Mouse (Mus musculus) embryonic stem cell, embryonic (primary cell): ENCODE data around the gene Smurf1.

Source experiments
- CTCF ChIA-PET, 4 experiments: fragments of 300-600 bp in 2 of 4; fragments of 350-600 bp in 2 of 4; sonication (Branson Sonifier 250); formaldehyde crosslinking; loops; one replicate each; lab custom pipeline; 2022; ENCODE audit warnings: inconsistent platforms in 2 of 4; lab: Charles Lee
- POLR2A ChIA-PET, 4 experiments: fragments of 300-600 bp in 2 of 4; fragments of 350-600 bp in 2 of 4; sonication (Branson Sonifier 250); formaldehyde crosslinking; loops; one replicate each; lab custom pipeline; 2022; ENCODE audit warnings: antibody characterized with exemption in 4 of 4, inconsistent platforms in 1 of 4; lab: Charles Lee

Smurf1 gene

DNA sequence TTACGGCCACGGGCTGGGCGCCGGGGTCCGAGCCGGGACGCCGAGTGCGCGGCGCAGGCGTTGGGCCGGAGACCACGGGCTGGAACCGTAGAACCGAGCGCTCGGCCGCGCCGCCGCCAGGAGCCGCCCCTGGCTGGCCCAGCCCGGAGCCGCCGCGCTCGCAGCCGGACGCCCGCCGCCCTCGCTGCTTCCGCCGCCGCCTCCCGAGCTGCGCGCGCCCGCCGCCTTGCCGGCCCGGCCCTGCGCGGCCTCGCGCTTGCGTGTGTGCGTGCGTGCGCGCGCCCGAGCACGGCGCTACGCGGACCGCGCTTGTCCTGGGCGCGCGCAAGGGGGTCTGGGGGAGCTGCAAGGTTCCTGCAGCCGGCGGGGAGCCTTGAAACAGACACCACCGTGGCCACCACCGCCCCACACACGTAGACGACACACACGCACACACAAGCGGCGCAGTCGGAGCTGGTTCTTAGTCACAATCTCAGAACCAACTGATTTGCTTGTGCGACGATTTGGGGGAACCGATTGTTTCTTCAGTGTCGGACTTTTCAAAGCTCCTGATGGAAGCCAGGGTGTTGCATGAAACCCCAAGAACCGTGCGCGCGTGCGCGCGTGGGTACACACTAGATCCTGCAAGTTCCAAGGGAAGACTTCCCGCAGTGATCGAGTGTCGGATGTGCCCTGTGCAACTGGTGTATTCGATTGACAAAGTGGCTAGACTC, at the start of gene Smurf1:
TSS of gene Smurf1 (minus strand) at position 209 of the 713 bp plus-strand sequence.
- POLR2A ChIA-PET = interaction anchor here in 3 of 4 experiments (0.5 to 3.1 kb wide), 34 partner anchors 8 to 767 kb away, joined by 3 to 11 read pairs (median 4); partner anchors contain the start of genes Baiap2l1 (in 1 of the 3), Tmem130 (in 1 of the 3), Trrap (in 1 of the 3) and Zkscan5 (in 1 of the 3)
- CTCF ChIA-PET = interaction anchor here in 3 of 4 experiments (0.6 to 3.1 kb wide), 20 partner anchors 9 to 419 kb away, joined by 3 to 20 read pairs (median 4); partner anchors contain the start of gene Trrap (in 1 of the 3)

DNA sequence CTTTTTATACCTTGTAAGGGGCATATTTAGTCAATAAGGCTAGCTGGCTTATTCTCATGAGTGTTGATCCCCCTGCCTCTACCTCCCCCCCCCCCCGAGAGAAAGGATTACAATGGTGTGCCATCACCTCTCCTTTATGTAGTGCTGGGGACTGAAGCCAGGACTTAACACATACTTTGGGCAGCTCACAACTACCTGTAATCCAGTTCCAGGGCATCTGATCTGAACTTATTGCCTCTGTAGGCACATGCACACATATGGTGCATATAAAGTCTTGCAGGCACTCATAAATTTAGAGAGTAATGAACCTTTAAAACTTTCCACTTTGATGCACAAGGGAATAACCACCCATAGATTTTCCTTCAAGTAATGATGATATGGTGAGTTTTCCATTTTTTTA, 48.6 kb upstream of the Smurf1 start:
- POLR2A ChIA-PET = interaction anchor here in 2 of 4 experiments (1.3 to 1.5 kb wide), 3 partner anchors 48 to 100 kb away, joined by 3 to 4 read pairs (median 3); partner anchors contain the start of genes Arpc1a (in 1 of the 2), Arpc1b (in 1 of the 2) and Smurf1 (in 1 of the 2)
- CTCF ChIA-PET = no interaction called here

- ChIA-PET CTCF (interaction anchor here in 2 of 4 experiments (0.6 to 0.7 kb wide), 2 partner anchors 199 to 831 kb away, joined by 3 read pairs; no protein-coding TSS in a partner anchor), POLR2A (interaction anchor here in 2 of 4 experiments (0.7 kb wide), 2 partner anchors 13 to 321 kb away, joined by 3 to 4 read pairs; no protein-coding TSS in a partner anchor)
These were observed 43.4 kb upstream of the Smurf1 start for GRCm38 (mm10) chr5:145008878-145009659.

DNA sequence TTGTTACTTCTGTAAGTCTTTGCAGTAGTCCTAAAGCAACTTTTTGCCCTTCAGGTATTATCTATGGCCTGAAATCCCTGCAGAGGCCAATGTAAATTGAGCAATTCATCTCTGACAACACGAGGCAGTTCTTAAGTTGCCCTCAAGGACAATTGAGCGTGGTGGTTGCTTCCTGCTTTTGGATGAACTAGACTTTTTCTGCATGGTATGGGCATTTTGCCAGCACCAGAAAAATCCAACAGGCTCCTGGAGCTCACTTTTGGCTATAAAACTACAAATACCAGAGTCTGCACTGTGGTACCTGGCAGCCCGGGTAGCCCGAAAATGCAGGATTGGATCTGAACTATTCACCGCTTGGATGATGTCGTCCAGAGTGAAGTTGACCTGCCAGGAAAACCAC, 39.9 kb upstream of the Smurf1 start:
- ChIA-PET CTCF (no interaction called here), POLR2A (interaction anchor here in 2 of 4 experiments (0.6 to 0.8 kb wide), 2 partner anchors 17 to 635 kb away, joined by 3 to 5 read pairs; no protein-coding TSS in a partner anchor)

GRCm38 (mm10) chr5:145004495-145004894, 38.8 kb upstream of the Smurf1 start:
- POLR2A ChIA-PET = interaction anchor here in 1 of 4 experiments (0.8 kb wide), 1 partner anchor 16 kb away, joined by 3 read pairs; no protein-coding TSS in a partner anchor

DNA sequence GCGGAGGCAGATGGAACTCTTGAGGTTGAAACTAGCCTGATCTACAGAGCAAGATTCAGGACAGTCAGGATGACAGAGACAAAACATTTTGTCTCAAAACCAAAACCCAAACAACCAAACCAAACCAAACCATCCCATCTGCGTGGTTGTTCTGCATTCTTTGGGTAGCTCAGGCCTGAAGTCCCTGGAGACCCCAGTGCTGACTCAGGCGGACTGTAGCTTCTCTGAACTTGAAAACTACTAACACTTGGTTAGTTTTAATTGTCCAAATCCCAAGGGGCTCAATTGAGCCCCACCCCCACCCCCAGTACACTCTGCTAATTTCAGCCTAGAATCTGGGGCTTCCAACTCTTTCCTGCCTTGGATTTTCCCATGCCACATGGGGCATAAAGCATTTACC, 37.7 kb upstream of the Smurf1 start:
- CTCF ChIA-PET = interaction anchor here in 1 of 4 experiments (0.6 to 1.3 kb wide), 2 partner anchors 55 to 66 kb away, joined by 3 to 4 read pairs; no protein-coding TSS in a partner anchor

More at GRCm38 (mm10) chr5:145004495-145004894, 38.8 kb upstream of the Smurf1 start:
- CTCF ChIA-PET = interaction anchor here in 1 of 4 experiments (0.7 kb wide), 1 partner anchor 236 kb away, joined by 3 read pairs; no protein-coding TSS in a partner anchor

GRCm38 (mm10) chr5:144998491-144998890, 32.8 kb upstream of the Smurf1 start:
- CTCF ChIA-PET = interaction anchor here in 3 of 4 experiments (0.6 to 2.0 kb wide), 6 partner anchors 10 to 1677 kb away, joined by 3 to 7 read pairs (median 4); no protein-coding TSS in a partner anchor

More for the DNA sequence above, 37.7 kb upstream of the Smurf1 start:
- POLR2A ChIA-PET = no interaction called here

GRCm38 (mm10) chr5:144990481-144990880, 24.8 kb upstream of the Smurf1 start:
- CTCF ChIA-PET = interaction anchor here in 3 of 4 experiments (0.6 to 2.1 kb wide), 4 partner anchors 11 to 130 kb away, joined by 3 to 8 read pairs (median 4); no protein-coding TSS in a partner anchor
- POLR2A ChIA-PET = no interaction called here

More at GRCm38 (mm10) chr5:144998491-144998890, 32.8 kb upstream of the Smurf1 start:
- POLR2A ChIA-PET = no interaction called here

DNA sequence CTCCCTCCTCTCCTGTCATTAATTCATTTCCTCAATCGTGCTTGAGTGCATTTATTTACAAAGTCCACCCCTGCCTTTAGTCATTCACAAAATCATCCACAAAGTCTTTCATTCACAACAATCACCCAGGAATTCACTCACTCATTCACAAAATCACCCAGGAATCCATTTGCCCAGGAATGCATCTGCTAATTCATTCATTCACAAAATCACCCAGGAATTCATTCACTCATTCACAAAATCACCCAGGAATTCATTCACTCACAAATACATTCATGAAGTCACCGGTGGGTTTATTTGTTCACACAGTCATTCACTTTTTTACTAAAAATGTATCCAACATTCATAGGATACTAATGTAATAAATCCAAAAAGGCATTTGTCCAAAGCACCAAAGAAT, 24.4 kb upstream of the Smurf1 start:
- POLR2A ChIA-PET = interaction anchor here in 1 of 4 experiments (1.9 kb wide), 1 partner anchor 115 kb away, joined by 10 read pairs; no protein-coding TSS in a partner anchor
- CTCF ChIA-PET = interaction anchor here in 3 of 4 experiments (0.6 to 2.1 kb wide), 10 partner anchors 11 to 134 kb away, joined by 3 to 8 read pairs (median 4); partner anchors contain the start of genes Arpc1a (in 1 of the 3) and Kpna7 (in 1 of the 3)

DNA sequence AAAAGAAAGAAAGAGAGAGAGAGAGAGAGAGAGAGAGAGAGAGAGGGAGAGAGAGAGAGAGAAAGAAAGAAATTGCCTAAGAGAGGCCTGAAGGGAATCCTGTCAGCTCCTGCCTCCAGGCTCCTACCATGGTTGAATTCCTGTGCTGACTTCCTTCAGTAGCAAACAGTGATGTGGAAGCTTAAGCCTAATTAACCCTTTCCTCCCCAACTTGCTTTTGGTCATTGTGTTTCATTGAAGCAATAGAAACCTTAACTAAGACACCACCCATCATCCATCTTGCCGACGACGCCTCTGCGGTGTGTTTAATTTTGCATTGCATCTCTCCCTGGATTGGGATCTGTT, 23.4 kb upstream of the Smurf1 start:
- POLR2A ChIA-PET = interaction anchor here in 3 of 4 experiments (0.5 to 1.9 kb wide), 25 partner anchors 12 to 225 kb away, joined by 3 to 11 read pairs (median 4); partner anchors contain the start of genes Arpc1b (in 2 of the 3), Smurf1 (in 1 of the 3) and Trrap (in 1 of the 3)

GRCm38 (mm10) chr5:144988340-144989060, 22.9 kb upstream of the Smurf1 start:
- ChIA-PET CTCF (interaction anchor here (0.5 to 2.5 kb wide), 82 partner anchors 9 to 1782 kb away, joined by 3 to 31 read pairs (median 4); partner anchors contain the start of genes Arpc1a (in 2 of the 4), Kpna7 (in 2 of the 4) and Smurf1 (in 2 of the 4)), POLR2A (interaction anchor here (0.5 to 1.9 kb wide), 42 partner anchors 12 to 225 kb away, joined by 3 to 11 read pairs (median 3); partner anchors contain the start of genes Arpc1b (in 2 of the 4), Smurf1 (in 2 of the 4) and Trrap (in 1 of the 4))

More for the DNA sequence above, 23.4 kb upstream of the Smurf1 start:
- CTCF ChIA-PET = interaction anchor here (0.5 to 2.5 kb wide), 67 partner anchors 8 to 1781 kb away, joined by 3 to 31 read pairs (median 5); partner anchors contain the start of genes Arpc1a (in 2 of the 4), Kpna7 (in 2 of the 4) and Smurf1 (in 2 of the 4)

DNA sequence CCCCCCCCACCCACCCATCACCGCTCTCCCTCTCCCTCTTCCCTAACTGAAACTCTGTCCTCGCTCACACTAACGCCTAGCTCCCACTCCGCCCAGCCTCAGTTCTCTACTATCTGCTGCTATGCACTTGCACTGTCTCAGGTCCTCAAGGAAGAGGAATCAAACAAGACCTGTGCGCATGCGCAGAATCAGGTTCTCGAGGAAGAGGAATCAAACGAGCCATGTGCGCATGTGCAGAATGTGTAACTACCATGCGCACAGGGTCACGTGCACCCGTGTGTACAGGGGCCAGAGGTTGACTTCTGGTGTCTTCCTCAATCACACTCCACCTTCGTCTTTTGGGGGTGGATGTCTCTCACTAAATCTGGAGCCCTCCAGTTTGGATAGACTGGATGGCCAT, 21.9 kb upstream of the Smurf1 start:
- ChIA-PET CTCF (interaction anchor here in 3 of 4 experiments (0.6 to 2.5 kb wide), 8 partner anchors 72 to 698 kb away, joined by 3 to 31 read pairs (median 8); no protein-coding TSS in a partner anchor), POLR2A (interaction anchor here in 3 of 4 experiments (0.6 to 1.9 kb wide), 11 partner anchors 14 to 196 kb away, joined by 3 to 6 read pairs (median 3); partner anchors contain the start of genes Arpc1b (in 1 of the 3) and Smurf1 (in 1 of the 3))

GRCm38 (mm10) chr5:144984839-144985238, 19.2 kb upstream of the Smurf1 start:
- POLR2A ChIA-PET = interaction anchor here in 1 of 4 experiments (0.9 kb wide), 1 partner anchor 45 kb away, joined by 3 read pairs; no protein-coding TSS in a partner anchor
- CTCF ChIA-PET = interaction anchor here in 3 of 4 experiments (0.5 to 1.8 kb wide), 10 partner anchors 11 to 1275 kb away, joined by 3 to 10 read pairs (median 3); partner anchors contain the start of gene Smurf1 (in 1 of the 3)

DNA sequence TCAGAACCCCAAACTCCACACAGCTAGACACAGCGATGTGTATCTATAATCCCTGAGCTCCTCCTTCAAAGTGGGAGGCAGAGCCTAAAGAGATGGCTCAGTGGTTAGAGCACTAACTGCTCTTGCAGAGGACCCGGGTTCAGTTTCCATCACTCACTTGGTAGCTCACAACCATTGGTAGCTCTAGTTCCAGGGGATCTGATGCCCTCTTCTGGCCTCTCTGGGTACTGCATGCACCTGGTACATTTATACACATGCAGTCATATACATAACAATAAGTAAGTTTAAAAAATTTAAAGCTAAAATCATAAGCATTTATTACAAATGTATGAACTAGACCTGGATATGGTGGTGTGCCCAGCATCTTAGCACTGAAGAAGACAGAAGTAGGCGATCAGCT, 17.6 kb upstream of the Smurf1 start:
- ChIA-PET CTCF (interaction anchor here (0.6 to 2.1 kb wide), 40 partner anchors 8 to 460 kb away, joined by 3 to 12 read pairs (median 4); partner anchors contain the start of gene Smurf1 (in 3 of the 4)), POLR2A (interaction anchor here in 3 of 4 experiments (0.5 to 1.5 kb wide), 6 partner anchors 8 to 109 kb away, joined by 3 to 5 read pairs (median 4); partner anchors contain the start of gene Smurf1 (in 1 of the 3))

DNA sequence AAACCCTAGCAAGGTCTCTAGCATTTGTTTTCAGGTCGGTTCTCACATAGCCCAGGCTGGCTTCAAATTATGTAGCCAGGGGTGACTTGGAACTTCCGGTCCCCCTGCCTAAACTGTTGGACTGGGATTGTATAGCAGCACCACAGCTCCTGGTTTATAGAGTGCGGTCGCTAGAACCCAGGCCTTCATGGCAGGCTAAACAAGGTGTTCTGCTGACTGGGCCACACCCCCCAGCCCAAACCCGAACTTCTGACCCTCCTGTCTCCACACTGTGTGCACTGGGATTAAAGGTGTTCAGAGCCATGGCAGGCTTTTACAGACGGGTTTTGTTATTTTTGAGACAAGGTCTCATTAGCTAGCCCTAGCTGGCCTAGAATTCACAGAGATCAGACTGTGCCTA, 13.5 kb upstream of the Smurf1 start:
- ChIA-PET CTCF (interaction anchor here in 1 of 4 experiments (0.7 kb wide), 1 partner anchor 21 kb away, joined by 4 read pairs; no protein-coding TSS in a partner anchor), POLR2A (interaction anchor here in 1 of 4 experiments (0.6 to 1.8 kb wide), 2 partner anchors 14 to 236 kb away, joined by 3 to 4 read pairs; no protein-coding TSS in a partner anchor)
